Mouse (Mus musculus) B cell, adult (primary cell): ENCODE results near the gene Rin2. TPM values are rescaled to one million over a fixed set of nuclear protein-coding genes. Genes with fewer than 3 reads are reported as not detected.

Experiments
- total RNA-seq: library from RNA; stranded (reverse); gene quantifications from 4 replicates; pipeline ENCODE4 v1.2.4, GENCODE M21; 2023; ENCODE audit not compliant: inconsistent age

Gene Rin2
- 0.10 to 0.99 TPM (median 0.74 TPM) in 4 replicates for total RNA-seq

DNA sequence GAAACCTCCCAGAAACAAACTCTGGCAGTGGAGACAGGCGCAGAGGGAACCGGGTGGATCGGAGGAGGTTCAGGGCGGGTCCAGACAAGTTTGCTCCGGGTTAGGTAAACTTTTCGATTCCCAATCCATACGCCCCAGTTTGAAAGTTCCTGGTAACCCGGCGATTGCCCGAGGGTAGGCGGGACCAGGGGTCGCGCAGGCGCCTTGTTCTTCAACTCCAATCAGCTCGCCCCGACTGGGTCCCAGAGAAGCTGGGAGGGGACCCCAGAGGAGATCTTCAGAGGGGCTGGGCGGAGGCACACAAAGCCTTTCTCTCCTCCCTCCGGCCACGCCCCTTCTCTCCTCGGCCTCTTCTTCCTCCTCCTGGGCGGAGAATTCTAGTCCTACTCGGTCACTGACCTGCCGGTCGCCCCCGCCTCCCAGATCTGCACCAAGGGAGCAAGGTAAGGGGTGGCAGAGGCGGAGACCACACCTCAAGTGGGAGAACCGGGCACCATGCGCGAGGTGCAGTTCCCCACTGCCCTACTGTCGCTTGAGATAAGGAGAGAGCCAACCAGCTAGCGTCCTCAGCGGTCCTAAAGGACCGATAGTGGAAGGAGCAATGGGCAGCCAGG is at the start of gene Rin2:
Gene Rin2, plus strand, starts transcription at position 74 of the 614 bp plus-strand sequence.

DNA sequence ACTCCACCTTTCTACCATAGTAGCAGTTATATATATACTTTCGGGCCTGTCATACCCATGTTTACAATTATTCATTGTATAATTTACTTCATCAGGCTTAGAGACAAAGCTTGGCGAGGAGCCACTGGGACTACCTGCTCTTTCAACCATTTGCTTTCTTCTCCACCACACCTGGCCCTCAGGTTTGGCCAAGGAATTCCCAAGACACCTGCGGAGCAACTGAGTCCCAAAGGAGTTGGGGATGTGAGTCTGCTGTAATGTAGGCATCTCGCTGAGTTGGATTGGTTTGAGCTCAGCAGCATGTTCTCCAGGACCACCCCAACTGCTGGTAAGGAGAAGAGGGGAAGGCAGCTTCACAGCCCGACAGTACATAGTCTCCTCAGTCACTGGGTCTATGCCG is 226.8 kb downstream of the Rin2 start, which contains the start of gene Naa20:
Gene Naa20, plus strand, starts transcription at position 239 of the 400 bp plus-strand sequence.

DNA sequence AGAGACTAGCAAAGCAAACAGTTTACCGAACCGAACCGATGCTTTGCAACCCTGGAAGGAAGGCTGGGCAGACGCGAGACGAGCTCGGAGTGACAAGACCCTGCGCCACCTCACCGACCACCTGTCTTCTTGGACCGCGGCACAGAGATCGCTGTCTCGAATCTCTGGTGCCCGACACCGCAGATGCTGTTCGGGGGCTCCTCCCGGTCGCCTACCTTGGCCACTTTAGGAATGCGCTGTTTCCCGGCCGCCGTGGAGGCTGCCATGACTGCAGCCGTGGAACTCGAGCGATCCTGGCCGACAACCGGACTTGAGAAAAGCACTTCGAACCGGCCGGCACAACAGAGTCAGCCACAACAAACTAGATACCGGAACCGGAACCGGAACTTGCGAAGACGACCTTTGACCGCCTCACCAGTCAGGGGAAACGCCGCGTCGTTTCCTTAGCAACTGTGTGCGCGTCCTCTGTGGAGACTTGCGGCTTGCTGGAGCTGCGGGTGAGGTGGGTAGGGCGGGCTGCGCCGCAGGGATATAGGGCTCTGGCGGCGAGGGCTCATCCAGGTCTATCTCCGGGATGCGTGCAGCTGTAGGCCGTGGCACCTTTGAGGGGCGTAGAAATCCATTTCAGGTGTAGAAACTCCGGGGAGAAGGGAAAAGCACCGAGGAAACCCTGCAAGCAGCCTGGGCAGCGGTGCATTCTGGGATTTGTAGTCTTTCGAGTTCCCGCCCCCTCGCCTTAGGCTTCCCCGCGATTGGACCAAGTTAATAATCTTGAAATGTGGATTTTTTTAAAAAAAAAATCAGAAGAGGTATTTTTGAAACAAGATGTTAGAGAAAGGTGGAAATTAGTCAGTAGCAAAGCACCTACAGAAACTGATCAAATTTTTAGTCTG is 259.6 kb downstream of the Rin2 start, which contains the start of the genes Cfap61 and Crnkl1:
Gene Cfap61, plus strand, starts transcription at position 446 of the 893 bp plus-strand sequence.
Gene Crnkl1, minus strand, starts transcription at position 676 of the 893 bp plus-strand sequence.

Other genes with a start within 250 kb of the Rin2 start
- 25.0 to 35.1 TPM (median 34.1 TPM) in 4 replicates for gene Naa20, start 226.9 kb downstream of the Rin2 start, total RNA-seq